Mouse (Mus musculus): Measurements from ENCODE around the gene Arl6. TPM values are rescaled to one million over a fixed set of nuclear protein-coding genes. Genes with fewer than 3 reads are reported as not detected.

Gene Arl6
- 0.58 and 2.7 TPM in 2 replicates for total RNA-seq (2017)

DNA sequence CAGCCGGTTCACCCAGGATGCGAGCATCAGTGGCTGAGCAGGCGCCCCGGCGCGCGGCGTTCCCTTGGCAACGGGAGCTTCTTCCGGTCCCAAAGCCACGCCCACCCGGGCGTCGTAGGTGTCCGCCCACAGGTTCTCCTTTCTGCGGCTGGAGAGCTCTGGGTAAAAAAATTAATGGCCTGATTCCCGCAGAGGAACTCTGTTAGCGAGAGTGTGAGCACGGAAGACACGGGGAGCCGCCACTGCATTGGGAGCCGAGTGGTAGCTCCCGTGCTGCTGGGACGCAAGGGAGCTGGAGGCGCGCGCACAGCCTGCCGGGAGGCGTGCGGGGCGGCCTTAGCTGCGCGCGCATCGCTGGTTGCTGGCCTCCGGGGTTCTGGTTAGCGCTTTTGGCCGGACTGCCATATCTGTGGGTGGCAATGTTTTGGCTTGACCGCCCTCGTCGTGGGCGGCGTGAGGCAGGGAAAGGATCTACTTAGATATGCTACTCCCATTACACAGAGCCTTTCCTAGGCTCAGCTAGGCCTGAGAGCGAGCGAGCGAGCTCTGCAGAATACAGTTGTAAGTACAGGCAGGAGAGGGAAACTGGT, at the start of gene Arl6:
Arl6 (minus strand) TSS at position 290 of the 590 bp plus-strand sequence.
- ATAC-seq (ENCODE audit: extremely low read depth, insufficient number of reproducible peaks, low FRiP score, poor library complexity, severe bottlenecking), result peak; percentile 97

DNA sequence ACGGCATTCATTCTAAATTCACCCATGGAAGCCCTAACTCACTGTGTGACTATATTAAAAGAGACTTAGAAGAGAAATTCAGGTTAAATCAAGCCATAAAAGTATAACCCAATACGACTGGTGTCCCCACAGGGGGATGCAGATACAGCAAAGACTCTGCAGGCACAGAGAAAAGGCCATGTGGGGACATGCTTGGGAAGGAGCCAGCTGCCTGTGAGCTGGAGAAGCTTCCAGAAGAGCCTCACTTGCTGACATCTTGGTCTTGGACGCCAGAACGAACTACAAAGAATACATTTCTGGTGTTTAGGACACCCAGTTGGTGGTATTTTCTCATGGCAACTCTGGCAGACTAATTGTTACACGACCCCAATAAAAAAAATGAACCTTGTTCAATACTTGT, 45.9 kb upstream of the Arl6 start:
- ATAC-seq (ENCODE audit: extremely low read depth, insufficient number of reproducible peaks, low FRiP score, poor library complexity, severe bottlenecking), result no peak

DNA sequence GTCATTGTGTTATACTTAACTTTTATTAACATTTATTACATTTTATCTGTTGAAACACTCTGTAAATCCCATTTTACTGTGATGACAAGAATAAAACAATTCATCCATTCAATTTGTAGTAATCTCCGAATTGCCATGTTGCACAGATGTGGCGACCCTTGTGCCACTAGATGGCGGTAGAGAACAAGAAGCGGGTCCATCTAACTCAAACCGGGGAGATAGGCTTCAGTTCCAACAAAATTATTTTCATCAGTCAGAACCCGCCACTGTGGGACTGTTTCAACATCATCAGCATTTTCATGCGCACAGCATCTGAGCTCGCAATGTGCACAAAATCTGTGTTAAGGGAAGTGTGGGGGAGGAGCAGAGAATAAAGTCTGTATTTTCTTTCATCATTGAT, 44.2 kb upstream of the Arl6 start:
- peak; percentile 51; the same call in 1 of the 2 replicates for ATAC-seq (ENCODE audit: extremely low read depth, insufficient number of reproducible peaks, low FRiP score, poor library complexity, severe bottlenecking)

DNA sequence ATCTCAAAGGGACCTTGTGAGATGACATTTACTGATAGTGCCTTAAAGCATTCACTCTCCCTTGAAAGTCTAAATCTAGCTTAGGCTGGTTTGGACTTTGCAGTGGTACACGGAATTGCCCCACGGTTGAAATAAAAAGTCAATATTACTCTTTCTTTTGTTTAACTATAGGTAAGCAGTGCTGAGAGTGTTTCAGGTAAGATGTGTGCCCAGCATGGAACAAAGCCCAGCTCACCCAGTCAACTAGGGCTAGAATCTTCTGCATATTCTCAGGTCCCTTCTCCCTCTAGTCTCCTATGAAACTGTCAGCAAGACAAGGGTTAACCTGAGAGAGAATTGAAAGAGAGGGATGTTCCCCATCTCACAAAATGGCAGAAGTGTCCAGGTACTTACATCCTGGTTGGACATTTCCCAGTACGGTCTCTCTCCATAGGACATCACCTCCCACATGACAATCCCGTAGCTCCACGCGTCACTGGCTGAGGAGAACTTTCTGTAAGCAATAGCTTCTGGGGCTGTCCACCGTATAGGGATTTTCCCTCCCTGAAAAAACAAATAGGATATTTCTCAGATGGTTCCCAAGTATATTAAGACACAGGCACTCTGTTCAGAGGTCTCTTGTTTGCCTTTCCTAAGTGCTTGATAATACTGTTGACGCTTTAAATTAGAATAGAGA, 43.2 kb upstream of the Arl6 start:
- ATAC-seq (ENCODE audit: extremely low read depth, insufficient number of reproducible peaks, low FRiP score, poor library complexity, severe bottlenecking), result no peak

DNA sequence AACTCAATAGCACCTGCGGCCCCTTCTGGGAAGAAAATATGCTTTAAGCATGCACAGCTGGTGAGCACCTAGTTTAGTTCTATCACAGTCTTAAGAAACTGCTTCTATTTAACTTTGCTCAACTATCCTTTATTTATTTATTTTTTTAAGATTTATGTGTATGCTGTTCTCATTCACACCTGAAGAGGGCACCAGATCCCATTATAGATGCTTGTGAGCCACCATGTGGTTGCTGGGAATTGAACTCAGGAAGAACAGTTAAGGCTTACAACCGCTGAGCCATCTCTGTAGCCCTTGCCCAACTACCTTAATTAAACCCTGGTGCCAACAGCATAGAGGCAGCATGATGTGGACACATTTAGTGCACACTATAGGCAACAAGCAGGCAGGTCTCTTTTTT, 27.7 kb upstream of the Arl6 start:
- ATAC-seq (ENCODE audit: extremely low read depth, insufficient number of reproducible peaks, low FRiP score, poor library complexity, severe bottlenecking), result no peak

DNA sequence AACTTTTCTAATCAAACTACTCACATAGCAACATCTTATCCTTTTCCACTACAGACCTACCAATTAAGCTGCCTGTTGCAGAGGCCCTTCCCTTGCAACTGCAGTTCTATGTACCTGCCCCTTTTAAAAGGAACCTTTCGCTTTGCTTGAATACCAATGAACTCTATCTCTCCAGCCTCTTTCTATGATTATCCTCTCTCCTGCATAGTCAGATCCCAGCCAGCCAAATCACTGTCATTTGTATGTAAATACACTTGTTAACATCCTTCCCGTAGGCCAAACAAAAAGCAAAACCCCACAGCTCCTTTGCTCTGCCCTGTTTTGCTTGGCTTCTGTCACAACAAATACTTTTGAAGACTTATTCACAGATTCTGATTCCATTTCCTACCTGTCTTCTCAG, 4.6 kb upstream of the Arl6 start:
- ATAC-seq (ENCODE audit: extremely low read depth, insufficient number of reproducible peaks, low FRiP score, poor library complexity, severe bottlenecking), result no peak

DNA sequence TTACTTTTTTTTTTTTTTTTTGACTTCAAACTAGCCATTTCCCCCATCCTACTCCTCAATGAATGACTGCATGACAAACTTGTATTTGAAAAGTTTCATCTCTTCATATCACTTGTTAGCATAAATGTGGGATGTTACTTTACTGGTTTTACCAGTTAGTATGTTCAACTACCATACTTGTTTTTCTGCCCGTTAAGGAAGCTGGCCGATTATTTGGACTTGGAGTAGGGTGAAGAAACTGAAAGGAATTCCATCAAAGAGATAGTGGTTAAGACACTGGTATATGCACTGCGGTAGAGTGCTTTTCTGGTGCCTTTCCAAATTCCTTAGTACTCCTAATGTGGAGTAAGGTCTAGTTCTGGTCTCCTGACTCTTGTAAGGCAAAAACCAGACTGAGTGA, 794 bp upstream of the Arl6 start:
- ATAC-seq (ENCODE audit: extremely low read depth, insufficient number of reproducible peaks, low FRiP score, poor library complexity, severe bottlenecking), result no peak

DNA sequence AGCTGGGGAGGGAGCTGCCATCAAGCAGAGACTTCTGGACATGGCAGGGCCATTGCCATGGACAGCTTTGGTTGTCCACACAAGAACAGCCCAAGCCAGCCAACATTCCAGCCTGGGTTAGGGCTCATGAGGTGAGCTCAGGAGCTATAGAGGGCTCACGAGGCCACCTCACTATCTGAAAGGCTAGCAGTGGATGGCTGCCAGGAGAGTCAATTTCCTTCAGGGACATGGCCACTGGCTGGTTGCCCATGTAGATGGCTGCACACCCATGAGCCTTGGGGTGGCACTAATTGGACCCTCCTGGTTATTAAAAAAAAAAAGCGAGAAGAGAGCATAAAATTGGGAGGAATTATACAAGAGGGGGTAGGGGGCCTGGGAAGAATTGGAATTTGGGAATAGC, 4.6 kb downstream of the Arl6 start:
- no peak for ATAC-seq (ENCODE audit: extremely low read depth, insufficient number of reproducible peaks, low FRiP score, poor library complexity, severe bottlenecking)

DNA sequence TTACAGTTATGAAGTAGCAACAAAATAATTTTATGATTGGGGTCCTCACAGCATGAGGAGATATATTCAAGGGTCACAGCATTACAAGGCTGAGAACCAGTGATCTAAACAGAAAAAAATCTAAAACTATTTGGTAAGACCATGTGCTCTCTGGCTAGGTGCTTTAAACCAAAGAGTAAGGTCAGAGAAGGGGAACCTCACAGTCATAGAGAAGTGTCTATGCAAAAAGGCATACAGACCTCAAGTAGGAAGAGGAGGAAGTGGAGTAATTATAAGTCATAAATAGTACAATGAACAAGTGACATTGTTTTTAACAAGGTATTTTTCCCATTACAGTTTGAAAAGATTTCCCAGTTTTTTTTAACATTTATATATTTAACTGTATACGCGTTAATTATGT, 17.6 kb downstream of the Arl6 start:
- no peak for ATAC-seq (ENCODE audit: extremely low read depth, insufficient number of reproducible peaks, low FRiP score, poor library complexity, severe bottlenecking)

DNA sequence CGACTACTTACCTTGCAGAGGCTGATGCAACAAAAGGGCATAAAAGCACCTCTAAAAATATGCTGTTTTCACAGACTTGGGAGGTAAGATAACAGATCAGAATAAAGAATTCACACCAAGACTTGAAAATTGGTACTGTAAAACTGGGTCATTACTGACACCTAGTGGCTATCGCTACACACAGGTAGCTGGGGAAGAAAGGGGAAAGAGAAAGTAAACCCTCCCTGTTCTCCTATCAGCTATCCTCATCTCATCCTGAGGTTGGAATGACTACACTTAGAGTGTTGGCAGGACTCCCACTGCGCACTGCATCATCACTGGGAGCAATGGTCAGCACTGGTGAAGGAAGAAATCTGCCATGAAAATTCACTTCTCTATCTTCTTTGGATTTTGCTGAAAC, 22.0 kb downstream of the Arl6 start:
- peak; percentile 93 for ATAC-seq (ENCODE audit: extremely low read depth, insufficient number of reproducible peaks, low FRiP score, poor library complexity, severe bottlenecking)

DNA sequence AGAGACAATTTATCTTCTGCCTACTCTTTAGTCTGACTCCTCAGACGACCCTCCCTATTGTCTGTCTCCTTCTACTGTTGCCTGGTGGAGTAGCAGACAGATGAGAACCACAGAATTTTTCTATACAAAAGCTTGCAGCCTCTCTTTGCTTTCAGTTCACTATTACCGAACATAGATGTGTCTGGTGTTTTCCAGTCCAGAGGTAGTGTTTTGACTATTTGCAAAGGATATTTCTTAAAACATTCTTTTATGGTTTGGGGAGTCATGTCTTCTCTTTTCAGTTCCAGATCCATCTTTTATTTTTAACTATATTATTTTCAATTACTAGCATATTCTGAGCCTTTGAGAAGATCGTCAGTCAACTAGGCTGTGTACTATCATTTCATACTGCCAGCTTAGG, 23.5 kb downstream of the Arl6 start:
- no peak for ATAC-seq (ENCODE audit: extremely low read depth, insufficient number of reproducible peaks, low FRiP score, poor library complexity, severe bottlenecking)

DNA sequence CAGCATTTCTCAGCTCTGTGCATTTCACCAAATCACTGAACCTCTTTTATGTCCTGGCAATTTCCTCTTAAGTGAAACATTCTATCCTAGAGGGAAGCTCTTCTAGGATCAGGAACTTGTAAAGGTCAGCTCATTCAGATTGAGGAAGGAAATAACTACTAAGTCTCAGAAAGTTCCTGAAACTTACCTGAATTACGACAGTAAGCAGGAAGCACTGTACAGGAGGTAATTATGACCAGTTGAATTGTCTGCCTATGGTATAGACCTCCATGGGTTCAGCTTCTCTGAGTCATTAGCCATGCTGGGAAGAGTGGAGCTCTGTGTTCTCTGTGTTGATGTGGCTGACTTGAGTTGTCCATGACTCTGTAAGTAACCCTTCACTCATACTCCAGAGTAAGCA, 28.4 kb downstream of the Arl6 start:
- ATAC-seq (ENCODE audit: extremely low read depth, insufficient number of reproducible peaks, low FRiP score, poor library complexity, severe bottlenecking), result no peak

DNA sequence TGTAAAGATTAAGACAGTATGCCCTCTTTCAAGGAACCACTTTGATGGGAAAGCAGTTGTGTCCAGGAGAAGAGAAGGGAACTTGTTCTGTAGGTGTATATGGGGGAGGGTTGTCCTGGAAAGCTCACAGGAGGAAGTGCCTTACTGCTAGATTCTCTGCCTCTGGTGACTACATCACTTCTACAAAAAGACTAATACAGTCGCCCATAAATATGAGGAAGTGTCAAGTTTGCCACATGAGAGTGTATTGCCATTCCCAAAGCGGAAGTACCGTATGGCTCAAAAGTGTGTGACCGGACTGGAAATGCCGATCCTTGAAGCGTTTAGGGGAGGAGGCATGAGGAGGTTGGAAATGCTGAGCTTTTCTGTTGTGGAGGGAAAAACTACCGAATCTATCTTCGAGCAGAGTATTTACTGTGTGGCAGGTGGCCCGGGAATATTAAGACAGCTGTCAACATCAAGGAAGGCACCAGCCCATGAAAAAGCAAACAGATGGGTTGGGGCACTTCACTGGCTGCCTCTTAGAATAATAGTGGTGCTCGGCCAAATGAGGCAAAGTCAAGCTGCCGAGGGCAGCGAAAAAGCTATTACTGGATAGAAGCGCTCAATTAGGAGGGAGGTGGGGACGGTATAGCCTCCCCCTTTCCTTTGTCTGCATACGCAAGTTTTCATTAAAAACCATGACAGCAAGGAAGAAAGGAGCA, 35.0 kb downstream of the Arl6 start:
- ATAC-seq (ENCODE audit: extremely low read depth, insufficient number of reproducible peaks, low FRiP score, poor library complexity, severe bottlenecking), result peak; percentile 85

DNA sequence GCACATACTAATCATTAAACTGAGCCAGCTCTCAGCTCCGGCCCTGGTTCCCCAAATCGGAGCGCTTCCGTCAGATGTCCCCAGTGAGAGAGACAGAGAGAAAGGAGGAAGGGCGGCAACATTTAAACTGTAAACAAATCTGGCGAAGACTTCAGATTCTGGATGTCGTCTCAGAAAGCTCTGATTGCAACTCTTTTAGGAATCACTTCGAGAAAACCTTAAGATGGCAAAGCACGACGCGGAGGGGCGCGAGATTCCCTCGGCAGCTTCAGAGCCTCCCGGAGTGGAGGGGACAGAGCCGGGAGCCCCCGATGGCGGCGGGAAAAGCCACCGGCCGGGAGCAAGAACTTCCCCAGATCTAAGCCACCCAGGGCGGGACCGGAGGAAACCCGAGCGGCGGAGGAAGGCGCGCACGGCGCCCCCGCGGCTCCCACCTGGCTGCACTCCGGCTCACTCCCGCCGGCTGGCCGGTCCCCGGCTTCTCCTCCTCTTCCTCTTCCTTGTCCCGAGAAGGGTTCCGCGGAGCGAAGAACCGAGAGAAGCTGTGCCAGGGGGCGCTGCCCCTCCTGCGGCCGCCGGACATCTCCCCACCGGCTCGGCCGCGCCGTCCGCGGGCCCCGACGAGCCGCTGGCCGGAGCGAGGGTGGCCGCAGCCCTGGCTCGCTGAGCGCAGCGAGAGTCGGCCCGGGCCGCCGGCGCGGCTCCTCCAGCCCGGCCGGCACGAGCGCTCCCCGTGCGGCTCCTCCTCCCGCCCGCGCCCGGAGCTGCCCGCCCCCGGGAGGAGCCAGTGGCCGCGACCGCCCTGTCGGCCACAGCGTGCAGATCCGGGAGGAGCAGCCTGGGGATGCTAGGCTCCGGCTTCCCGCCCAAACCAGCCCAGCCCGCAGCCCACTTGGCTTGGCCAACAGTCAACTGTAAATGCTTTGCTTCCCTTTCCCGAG, 38.6 kb downstream of the Arl6 start, which contains the start of gene Crybg3:
Crybg3 (minus strand) TSS at position 669 of the 941 bp plus-strand sequence.
- ATAC-seq (ENCODE audit: extremely low read depth, insufficient number of reproducible peaks, low FRiP score, poor library complexity, severe bottlenecking), result peak; percentile 80

DNA sequence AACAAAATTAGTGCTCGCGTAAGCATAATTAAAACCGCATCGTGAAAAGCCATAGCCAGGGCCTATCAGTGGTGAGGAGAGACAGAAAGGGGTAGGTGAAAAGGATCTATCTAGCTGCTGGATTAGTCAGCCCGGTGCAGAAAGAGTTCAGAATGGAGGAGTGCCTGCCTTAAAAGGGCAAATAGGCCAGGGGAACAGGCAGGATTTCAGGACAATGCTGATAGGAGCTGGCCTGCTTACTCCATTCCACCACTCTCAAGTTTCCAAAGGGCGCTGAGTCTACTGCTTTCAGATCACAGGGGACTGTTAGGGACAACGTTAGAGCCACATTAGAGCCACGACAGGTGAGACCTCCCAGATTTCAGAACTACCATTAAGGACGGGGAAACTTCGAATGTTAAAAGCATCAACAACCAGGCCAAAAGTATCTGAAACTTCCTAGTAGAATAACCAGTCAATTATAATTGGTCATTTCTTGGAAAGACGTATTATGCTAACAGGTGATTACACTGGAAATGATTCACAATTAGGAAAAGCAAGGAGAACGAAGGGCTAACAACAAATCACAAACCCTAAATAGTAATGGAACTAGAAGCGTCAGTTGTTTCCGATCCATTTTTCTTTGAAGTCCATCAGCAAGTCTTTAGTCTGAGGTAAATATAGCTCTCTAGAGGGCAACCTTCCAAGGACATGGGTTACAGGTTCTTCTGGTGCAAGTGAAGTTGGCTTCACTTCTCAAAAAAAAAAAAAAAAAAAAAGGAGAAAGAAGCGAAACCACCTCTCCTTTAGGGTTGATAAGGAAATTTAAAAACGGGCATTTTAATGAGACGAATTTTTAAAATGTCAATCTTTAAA, 39.6 kb downstream of the Arl6 start:
- ATAC-seq (ENCODE audit: extremely low read depth, insufficient number of reproducible peaks, low FRiP score, poor library complexity, severe bottlenecking), result no peak

DNA sequence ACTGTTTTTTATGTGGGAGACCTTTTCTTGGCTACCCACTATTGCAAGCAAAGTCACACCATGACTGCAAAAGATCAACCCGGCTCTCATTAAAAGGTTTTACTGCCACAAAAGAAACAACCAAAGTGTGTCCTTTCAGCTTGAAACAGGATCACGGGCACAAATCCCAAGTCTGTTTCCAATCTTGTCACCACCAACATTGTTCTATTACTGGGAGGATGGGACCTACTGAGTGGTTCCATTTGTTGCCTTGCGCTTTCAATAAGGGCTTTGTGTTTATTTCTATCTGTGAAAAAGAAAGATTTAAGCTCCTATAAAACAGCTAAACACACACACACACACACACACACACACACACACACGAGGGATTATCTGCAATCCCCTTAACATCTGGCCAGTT, 40.2 kb downstream of the Arl6 start:
- no peak for ATAC-seq (ENCODE audit: extremely low read depth, insufficient number of reproducible peaks, low FRiP score, poor library complexity, severe bottlenecking)

DNA sequence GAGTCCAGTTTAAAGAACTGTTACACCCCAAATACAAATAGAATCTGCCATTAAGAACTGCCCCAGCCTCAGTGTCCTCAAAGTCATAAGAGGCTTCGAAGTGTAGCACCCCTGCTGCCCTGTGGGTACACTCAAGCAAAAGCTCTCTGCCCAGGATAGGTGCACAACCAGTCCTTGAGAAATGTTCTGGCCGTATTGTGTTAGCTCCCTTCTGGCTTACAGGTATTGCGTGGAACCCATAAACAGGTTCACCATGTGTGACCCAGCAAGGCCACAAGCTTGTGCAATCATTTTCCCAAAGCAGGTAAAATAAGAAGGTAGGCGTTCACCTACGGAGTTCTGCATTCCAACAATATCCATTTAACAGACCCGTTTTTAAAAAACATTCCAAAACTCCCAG, 41.9 kb downstream of the Arl6 start:
- ATAC-seq (ENCODE audit: extremely low read depth, insufficient number of reproducible peaks, low FRiP score, poor library complexity, severe bottlenecking), result no peak

DNA sequence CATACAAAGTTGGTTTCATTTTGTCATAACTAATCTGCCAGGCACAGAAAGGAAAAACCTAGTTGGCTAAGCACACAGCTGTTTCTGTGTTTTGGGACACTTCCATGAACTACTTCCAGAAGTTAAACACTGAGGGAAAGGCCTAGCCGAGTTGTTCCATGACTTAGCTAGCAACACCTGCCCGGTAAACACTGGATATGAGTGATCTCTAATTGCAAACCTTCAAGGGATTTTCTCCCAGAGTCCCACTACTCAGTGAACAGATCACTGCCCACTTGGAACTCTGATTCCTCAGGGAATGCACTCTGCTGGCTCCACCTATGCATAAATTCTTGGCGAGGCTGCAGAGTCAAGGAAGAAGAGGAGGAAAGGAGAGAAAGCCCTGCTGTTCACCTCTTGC, 44.5 kb downstream of the Arl6 start:
- no peak for ATAC-seq (ENCODE audit: extremely low read depth, insufficient number of reproducible peaks, low FRiP score, poor library complexity, severe bottlenecking)
